Mouse (Mus musculus) hindbrain, embryonic 11.5 days (tissue): ENCODE data around the gene Btn1a1. TPM values are rescaled to one million over a fixed set of nuclear protein-coding genes. Genes with fewer than 3 reads are reported as not detected.

Experiments
- ATAC-seq: fragments of 200-750 bp; cut with Nextera tagmentation; 2 replicates; pipeline ENCODE4 v1.8.0; 2017; ENCODE audit warnings: mild to moderate bottlenecking, moderate TSS enrichment, moderate library complexity; ENCODE audit not compliant: low FRiP score
- DNase-seq: peaks from one replicate; pipeline ENCODE4 v3.0.0-alpha.2; 2015; ENCODE audit warnings: low spot score
- H3K27ac ChIP-seq: fragments of 300-500 bp; sonication (generic); 2 replicates; pipeline ENCODE4 v1.5.1; 2014; ENCODE audit warnings: mild to moderate bottlenecking, low read depth, low read length
- H3K27me3 ChIP-seq: fragments of 300-500 bp; sonication (generic); 2 replicates; pipeline ENCODE4 v1.6.1; 2014; ENCODE audit warnings: mild to moderate bottlenecking, low read length, moderate library complexity, mixed read lengths; ENCODE audit not compliant: control insufficient read depth, insufficient read depth
- H3K36me3 ChIP-seq: fragments of 300-500 bp; sonication (generic); 2 replicates; pipeline ENCODE4 v1.6.1; 2014; ENCODE audit warnings: mild to moderate bottlenecking, low read length, moderate library complexity, mixed read lengths; ENCODE audit not compliant: control insufficient read depth, insufficient read depth
- H3K4me1 ChIP-seq: fragments of 300-500 bp; sonication (generic); replicated peaks from 2 replicates; pipeline ENCODE4 v1.6.1; 2014; ENCODE audit warnings: low read length, mixed read lengths; ENCODE audit not compliant: control insufficient read depth, insufficient read depth
- H3K4me2 ChIP-seq: fragments of 300-500 bp; sonication (generic); replicated peaks from 2 replicates; pipeline ENCODE4 v1.6.1; 2014; ENCODE audit warnings: mild to moderate bottlenecking, low read depth, low read length
- H3K4me3 ChIP-seq: fragments of 300-500 bp; sonication (generic); 2 replicates; pipeline ENCODE4 v1.5.1; 2014; ENCODE audit warnings: low read depth, low read length
- H3K9ac ChIP-seq: fragments of 300-500 bp; sonication (generic); 2 replicates; pipeline ENCODE4 v1.6.1; 2014; ENCODE audit warnings: low read depth, low read length
- H3K9me3 ChIP-seq: fragments of 300-500 bp; sonication (generic); 2 replicates; pipeline ENCODE4 v1.6.1; 2016; ENCODE audit warnings: low read length; ENCODE audit not compliant: control insufficient read depth
- WGBS: fragments of 180-500 bp; shearing (Covaris S2); extraction: QIAGEN DNeasy Blood & Tissue Kit; methylation state at CpG from one replicate; pipeline ENCODE4 v1.1.7; 2014; 5-methylcytosine and 5-hydroxymethylcytosine counted together
- polyA plus RNA-seq: library from polyadenylated mRNA; unstranded; fragments of >200 nt; fragmentation: Nextera tagmentation; extraction: Ambion mirVana; gene quantifications from 2 replicates; pipeline ENCODE4 v1.2.1, GENCODE M21; 2014

Btn1a1 gene
- polyA plus RNA-seq, 1 experiment from 2014 or later: not detected

DNA sequence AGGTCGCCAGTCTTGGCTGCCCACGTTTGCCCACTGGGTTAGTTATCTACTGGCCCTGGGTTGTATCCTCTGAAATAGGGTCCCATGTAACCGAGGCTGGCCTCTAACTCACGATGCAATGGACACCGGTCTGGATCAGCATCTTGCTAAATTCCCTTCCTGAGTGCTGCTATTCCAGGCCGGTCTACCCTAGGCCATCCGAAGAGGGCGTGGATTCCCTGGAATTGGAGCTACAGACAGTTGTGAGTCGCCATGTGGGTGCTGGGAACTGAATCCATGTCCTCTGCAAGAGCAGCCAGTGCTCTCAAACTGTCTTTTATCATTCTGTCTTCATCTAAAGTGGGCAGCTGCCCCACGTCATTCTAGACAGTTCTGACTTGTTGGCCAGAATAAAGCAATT lies 25.8 kb downstream of the Btn1a1 start:
- H3K4me1 ChIP-seq: no peaks in the 10 kb centered on the region
- no peaks in the 10 kb centered on the region for H3K9me3 ChIP-seq
- no peaks in the 10 kb centered on the region for H3K27me3 ChIP-seq
- no peak overlapping the region for H3K27ac ChIP-seq
- ATAC-seq: no peak
- no peak overlapping the region for H3K4me2 ChIP-seq
- H3K9ac ChIP-seq: no peak overlapping the region
- no peak overlapping the region for H3K4me3 ChIP-seq
- H3K36me3 ChIP-seq: no peaks in the 10 kb centered on the region
- 63% methylated on average over 10 of the region's 10 CpGs for WGBS
- DNase-seq: no peak

DNA sequence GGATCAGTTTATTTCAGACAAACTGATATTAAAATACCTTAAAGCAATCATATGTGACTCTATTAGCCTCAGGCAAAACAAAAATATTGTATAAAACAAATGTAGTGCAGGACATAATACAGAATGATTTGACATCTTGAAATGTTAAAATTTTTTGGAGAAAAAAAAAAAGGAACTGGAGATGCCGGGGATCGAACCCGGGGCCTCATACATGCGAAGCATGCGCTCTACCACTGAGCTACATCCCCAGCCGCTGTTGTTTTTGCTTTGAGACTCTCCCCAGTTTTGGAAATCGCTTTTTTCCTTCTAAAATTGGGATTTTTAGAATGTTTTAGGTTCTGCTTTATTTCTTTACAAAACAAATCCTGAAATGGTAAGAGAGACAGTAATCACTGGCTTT lies 27.2 kb downstream of the Btn1a1 start:
- no peaks in the 10 kb centered on the region for H3K9me3 ChIP-seq
- DNase-seq (peak; percentile 79), ATAC-seq (peak; percentile 50; the same call in 1 of the 2 replicates)
- H3K36me3 ChIP-seq: no peaks in the 10 kb centered on the region
- WGBS: 0% methylated on average over 7 of the region's 7 CpGs
- peak overlapping the region; percentile 51 for H3K4me3 ChIP-seq
- H3K4me1 ChIP-seq: no peaks in the 10 kb centered on the region
- H3K9ac ChIP-seq: no peak overlapping the region
- no peak overlapping the region for H3K27ac ChIP-seq
- peak overlapping the region; percentile 56 for H3K4me2 ChIP-seq
- no peaks in the 10 kb centered on the region for H3K27me3 ChIP-seq

DNA sequence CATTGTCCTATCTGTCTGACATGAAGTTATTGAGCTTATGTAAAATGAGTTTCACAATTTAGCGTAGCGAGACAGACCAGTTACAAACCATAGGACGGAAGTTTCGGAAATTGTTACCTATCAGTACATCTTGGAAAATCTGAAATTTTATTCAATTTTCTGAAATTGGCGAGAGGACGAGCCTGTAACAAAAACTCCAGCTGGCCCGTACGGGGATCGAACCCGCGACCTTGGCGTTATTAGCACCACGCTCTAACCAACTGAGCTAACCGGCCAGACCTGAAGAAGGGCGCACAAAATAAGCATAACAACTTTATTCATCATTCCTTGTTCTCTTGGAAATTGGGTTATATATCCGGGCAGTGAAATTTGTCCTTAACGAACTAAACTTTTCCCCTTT lies 27.8 kb downstream of the Btn1a1 start:
- H3K36me3 ChIP-seq: no peaks in the 10 kb centered on the region
- H3K4me2 ChIP-seq: peak overlapping the region; percentile 56
- no peaks in the 10 kb centered on the region for H3K9me3 ChIP-seq
- H3K9ac ChIP-seq: peak overlapping the region; percentile 51; the same call in 1 of the 2 replicates
- no peak overlapping the region for H3K27ac ChIP-seq
- peak; percentile 89 for DNase-seq
- H3K27me3 ChIP-seq: no peaks in the 10 kb centered on the region
- peak; percentile 91 for ATAC-seq
- H3K4me1 ChIP-seq: no peaks in the 10 kb centered on the region
- under 1% methylated on average over 17 of the region's 17 CpGs for WGBS
- peak overlapping the region; percentile 51 for H3K4me3 ChIP-seq

DNA sequence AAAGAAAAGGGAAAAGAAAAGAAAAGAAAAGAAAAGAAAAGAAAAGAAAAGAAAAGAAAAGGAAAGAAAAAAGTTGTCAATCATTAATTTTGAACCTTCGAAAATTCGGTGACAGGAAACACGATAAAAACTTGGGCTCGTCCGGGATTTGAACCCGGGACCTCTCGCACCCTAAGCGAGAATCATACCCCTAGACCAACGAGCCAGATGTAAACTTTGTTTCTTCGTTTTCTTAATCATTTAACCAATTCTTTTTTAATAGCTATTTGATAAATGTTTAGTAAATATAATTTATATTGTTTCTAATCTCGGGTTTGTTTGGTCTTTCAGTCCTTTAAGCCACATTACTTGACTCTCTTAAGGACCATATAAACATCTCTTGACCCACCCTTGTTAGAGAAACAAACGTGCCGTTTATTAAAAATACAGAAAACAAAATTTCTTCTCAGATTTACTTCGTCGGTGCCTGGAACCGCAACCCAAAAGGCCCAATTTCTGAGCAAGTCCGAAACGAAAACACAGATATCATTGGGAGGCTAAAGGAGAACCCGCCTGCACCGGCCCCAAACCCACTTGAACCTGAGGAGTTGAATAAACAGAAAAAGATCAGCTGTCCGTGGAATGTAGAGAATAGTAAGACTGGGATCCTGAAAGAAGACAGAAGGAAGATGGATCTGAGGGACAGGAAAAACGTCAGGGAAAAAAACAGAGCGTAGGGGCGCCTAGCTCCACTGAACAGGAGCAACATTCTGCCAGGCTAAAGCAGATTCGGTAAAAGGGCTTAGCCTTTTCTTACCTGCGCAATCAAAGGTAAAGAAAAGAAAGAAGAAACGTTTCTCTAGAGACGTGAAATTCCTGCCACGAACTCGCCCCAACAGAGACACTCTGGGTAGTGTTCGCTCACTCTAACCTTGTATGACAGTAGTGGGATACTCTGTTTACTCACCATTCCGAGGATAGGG lies 28.6 kb downstream of the Btn1a1 start:
- Histone ChIP-seq H3K4me3 (peak overlapping the region; percentile 51), H3K27ac (no peak overlapping the region), H3K9me3 (no peaks in the 10 kb centered on the region), H3K4me2 (peak overlapping the region; percentile 56), H3K36me3 (no peaks in the 10 kb centered on the region), H3K9ac (peak overlapping the region; percentile 51), H3K4me1 (no peaks in the 10 kb centered on the region), H3K27me3 (no peaks in the 10 kb centered on the region)
- peak; percentile 31; the same call in 1 of the 2 replicates for ATAC-seq
- peak; percentile 72 for DNase-seq
- WGBS: under 1% methylated on average over 32 of the region's 32 CpGs

DNA sequence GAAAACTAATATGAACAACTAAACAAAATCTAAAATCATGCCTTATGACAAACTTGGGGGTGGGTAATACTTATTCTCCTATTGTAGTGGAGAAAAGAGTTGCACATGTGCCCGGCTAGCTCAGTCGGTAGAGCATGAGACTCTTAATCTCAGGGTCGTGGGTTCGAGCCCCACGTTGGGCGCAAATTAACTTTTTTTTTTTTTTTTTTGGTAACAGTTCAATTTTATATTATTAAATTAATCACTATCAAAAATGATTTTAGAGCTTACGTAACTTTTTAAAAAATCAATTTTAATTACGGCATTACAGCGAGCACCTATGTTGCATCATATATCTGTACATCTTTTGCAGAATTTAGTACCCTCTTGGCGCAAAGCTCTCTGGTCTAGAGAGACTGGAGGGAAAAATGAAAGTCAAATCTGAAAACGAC lies 29.5 kb downstream of the Btn1a1 start:
- no peak overlapping the region for H3K9ac ChIP-seq

DNA sequence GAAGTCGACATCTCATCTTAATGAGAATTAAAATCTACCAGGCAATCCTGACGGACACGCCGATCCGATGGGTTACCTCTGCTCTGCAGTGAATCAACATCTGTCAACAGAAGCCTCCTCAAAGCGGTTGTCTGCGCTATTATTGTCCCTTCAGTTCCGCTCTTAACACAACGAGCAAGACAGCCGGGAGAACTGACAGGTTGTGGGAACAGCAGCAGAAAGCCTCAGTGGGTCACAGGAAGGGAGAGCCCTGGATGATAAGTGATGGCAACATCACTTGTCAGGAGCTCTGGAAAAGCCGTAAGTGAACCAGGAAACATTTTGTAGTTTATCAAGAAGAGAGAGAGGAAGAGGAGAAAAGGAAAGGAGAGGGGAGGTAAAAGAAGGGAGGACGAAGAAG lies 30.0 kb downstream of the Btn1a1 start:
- H3K4me1 ChIP-seq: no peaks in the 10 kb centered on the region
- H3K27me3 ChIP-seq: no peaks in the 10 kb centered on the region
- H3K9ac ChIP-seq: peak overlapping the region; percentile 49; the same call in 1 of the 2 replicates
- peak overlapping the region; percentile 37 for H3K4me3 ChIP-seq
- under 1% methylated on average over 12 of the region's 12 CpGs for WGBS
- H3K4me2 ChIP-seq: peak overlapping the region; percentile 56
- no peaks in the 10 kb centered on the region for H3K36me3 ChIP-seq
- ATAC-seq: no peak
- H3K27ac ChIP-seq: no peak overlapping the region
- peak; percentile 53 for DNase-seq
- H3K9me3 ChIP-seq: no peaks in the 10 kb centered on the region

More for the DNA sequence above, 29.5 kb downstream of the Btn1a1 start:
- DNase-seq (peak; percentile 75), ATAC-seq (no peak)
- H3K9me3 ChIP-seq: no peaks in the 10 kb centered on the region
- H3K4me1 ChIP-seq: no peaks in the 10 kb centered on the region
- H3K27me3 ChIP-seq: no peaks in the 10 kb centered on the region
- WGBS: 1% methylated on average over 11 of the region's 11 CpGs
- H3K4me2 ChIP-seq: no peak overlapping the region
- H3K27ac ChIP-seq: no peak overlapping the region
- H3K4me3 ChIP-seq: peak overlapping the region; percentile 37
- no peaks in the 10 kb centered on the region for H3K36me3 ChIP-seq

DNA sequence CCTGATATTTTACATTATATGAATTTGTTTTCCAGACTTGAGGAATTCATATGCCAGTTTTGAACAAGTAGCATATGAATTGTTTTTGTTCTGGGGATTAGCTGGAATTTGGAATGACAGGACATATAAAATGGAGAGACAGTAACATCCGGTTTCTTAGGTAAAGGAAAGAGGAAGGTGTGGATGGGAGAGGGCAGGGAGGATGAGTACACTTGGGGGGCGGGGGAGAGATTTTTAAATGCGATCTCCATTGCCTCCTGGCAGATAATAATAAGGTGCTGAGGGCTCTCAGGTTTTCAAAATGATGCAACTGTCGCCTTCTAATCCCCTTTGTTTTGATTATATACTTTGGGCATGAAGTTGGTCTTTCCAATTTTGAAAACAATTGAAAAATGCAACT lies 30.5 kb downstream of the Btn1a1 start:
- DNase-seq (no peak), ATAC-seq (no peak)
- H3K9ac ChIP-seq: no peak overlapping the region
- H3K4me2 ChIP-seq: peak overlapping the region; percentile 56
- H3K27ac ChIP-seq: no peak overlapping the region
- H3K9me3 ChIP-seq: no peaks in the 10 kb centered on the region
- H3K4me1 ChIP-seq: no peaks in the 10 kb centered on the region
- 15% methylated on average over 4 of the region's 4 CpGs for whole genome bisulfite sequencing
- H3K36me3 ChIP-seq: no peaks in the 10 kb centered on the region
- H3K4me3 ChIP-seq: peak overlapping the region; percentile 37
- no peaks in the 10 kb centered on the region for H3K27me3 ChIP-seq

DNA sequence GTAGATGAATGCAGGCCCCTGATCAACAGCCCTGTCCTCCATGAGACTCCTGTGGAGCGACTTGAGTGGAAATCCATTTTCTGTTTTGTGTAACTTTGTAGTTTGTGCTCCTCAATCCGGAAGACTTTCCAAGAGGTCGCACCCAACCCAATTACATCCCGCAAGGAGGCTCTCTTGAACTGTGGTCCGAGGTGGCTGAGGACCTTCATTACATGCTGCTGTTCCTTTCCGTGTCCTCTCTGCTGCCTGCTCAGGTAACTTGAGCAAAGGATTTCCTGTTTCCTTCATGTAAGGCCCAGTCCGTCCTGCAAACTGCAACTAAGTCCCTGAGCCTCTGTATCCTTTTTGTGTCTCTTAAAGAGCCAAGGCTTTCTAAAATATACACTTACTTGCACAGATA lies 31.3 kb downstream of the Btn1a1 start:
- 0 out of 2 replicates have a peak overlapping the region, but pooled peaks have one; percentile 6 for H3K4me3 ChIP-seq

DNA sequence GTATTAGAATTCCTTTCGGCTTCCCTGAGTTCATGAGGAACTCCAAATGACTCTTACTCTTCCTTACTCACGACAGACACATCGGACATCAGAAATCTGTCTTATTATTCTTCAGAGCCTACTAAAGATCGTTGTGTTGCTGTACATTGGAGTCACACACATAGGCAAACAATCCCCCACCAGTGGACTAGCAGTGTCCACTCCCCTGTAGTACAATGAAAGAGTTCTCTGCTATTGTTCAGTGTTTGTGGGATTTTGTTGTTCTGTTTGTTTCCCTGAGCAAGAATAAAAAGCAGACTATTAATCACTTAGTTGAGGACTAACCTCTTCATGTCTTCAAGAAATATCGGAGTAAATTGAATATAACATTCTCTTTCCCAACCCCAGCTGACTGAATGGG lies 31.9 kb downstream of the Btn1a1 start:
- Histone ChIP-seq H3K4me1 (no peaks in the 10 kb centered on the region), H3K9ac (no peak overlapping the region), H3K27me3 (no peaks in the 10 kb centered on the region), H3K4me3 (no peak overlapping the region), H3K9me3 (no peaks in the 10 kb centered on the region), H3K36me3 (no peaks in the 10 kb centered on the region), H3K27ac (no peak overlapping the region), H3K4me2 (no peak overlapping the region)
- ATAC-seq (no peak), DNase-seq (no peak)
- 51% methylated on average over 5 of the region's 5 CpGs for WGBS

More for the DNA sequence above, 31.3 kb downstream of the Btn1a1 start:
- Histone ChIP-seq H3K4me1 (no peaks in the 10 kb centered on the region), H3K4me2 (no peak overlapping the region), H3K27ac (no peak overlapping the region), H3K36me3 (no peaks in the 10 kb centered on the region), H3K9ac (no peak overlapping the region), H3K9me3 (no peaks in the 10 kb centered on the region), H3K27me3 (no peaks in the 10 kb centered on the region)
- DNase-seq: no peak
- ATAC-seq: no peak
- WGBS: 9% methylated on average over 7 of the region's 7 CpGs
